Mouse (Mus musculus) 3134 (cell line): ENCODE results near the gene Ren1.
"Not testable (repeated sequence)": the region's sequence is repeated elsewhere in the genome, so short reads cannot be mapped to it uniquely, and the experiment has no call there.

Experiments
- DNase-seq: peaks from one replicate; pipeline ENCODE4 v3.0.0-alpha.2; 2011; ENCODE audit warnings: low spot score; ENCODE audit not compliant: insufficient read length; ENCODE audit errors: extremely low read depth

Ren1 gene

GRCm38 (mm10) chr1:133340403-133340802 is 9.9 kb upstream of the Ren1 start:
- not testable (repeated sequence) for DNase-seq

- no peak for DNase-seq
Observed at GRCm38 (mm10) chr1:133344357-133344756, 6.0 kb upstream of the Ren1 start.

- no peak for DNase-seq
Observed at GRCm38 (mm10) chr1:133346531-133346930, 3.8 kb upstream of the Ren1 start.

- no peak for DNase-seq
Observed at GRCm38 (mm10) chr1:133347226-133347625, 3.1 kb upstream of the Ren1 start.

GRCm38 (mm10) chr1:133347693-133348520 is 2.4 kb upstream of the Ren1 start:
- no peak for DNase-seq

GRCm38 (mm10) chr1:133351762-133352161 is 1.5 kb downstream of the Ren1 start:
- no peak for DNase-seq

GRCm38 (mm10) chr1:133353371-133353809 is 3.1 kb downstream of the Ren1 start:
- DNase-seq: peak; percentile 65

GRCm38 (mm10) chr1:133355469-133355868 is 5.2 kb downstream of the Ren1 start:
- no peak for DNase-seq

GRCm38 (mm10) chr1:133355912-133356311 is 5.6 kb downstream of the Ren1 start:
- DNase-seq: no peak

GRCm38 (mm10) chr1:133356330-133356729 is 6.0 kb downstream of the Ren1 start:
- DNase-seq: no peak

- DNase-seq: no peak
Observed at GRCm38 (mm10) chr1:133361006-133361405, 10.7 kb downstream of the Ren1 start.

GRCm38 (mm10) chr1:133362103-133362502 is 11.8 kb downstream of the Ren1 start:
- no peak for DNase-seq

GRCm38 (mm10) chr1:133363276-133364021 is 13.1 kb downstream of the Ren1 start, which contains the start of gene Etnk2:
Gene Etnk2, plus strand, starts transcription at chr1:133363572.
- DNase-seq: no peak

GRCm38 (mm10) chr1:133364022-133364630 is 13.8 kb downstream of the Ren1 start:
- no peak for DNase-seq

GRCm38 (mm10) chr1:133364890-133365289 is 14.6 kb downstream of the Ren1 start:
- no peak for DNase-seq

- DNase-seq: no peak
Observed at GRCm38 (mm10) chr1:133366951-133367605, 16.8 kb downstream of the Ren1 start.

- DNase-seq: no peak
Observed at GRCm38 (mm10) chr1:133367606-133368488, 17.5 kb downstream of the Ren1 start.

GRCm38 (mm10) chr1:133368644-133369043 is 18.3 kb downstream of the Ren1 start:
- no peak for DNase-seq

- DNase-seq: no peak
Observed at GRCm38 (mm10) chr1:133370352-133370751, 20.0 kb downstream of the Ren1 start.

GRCm38 (mm10) chr1:133371431-133371830 is 21.1 kb downstream of the Ren1 start:
- no peak for DNase-seq
